Mouse (Mus musculus) neural tube, embryonic 15.5 days (tissue): Measurements from ENCODE around the gene Nectin1. TPM values are rescaled to one million over a fixed set of nuclear protein-coding genes. Genes with fewer than 3 reads are reported as not detected.

Source experiments
- ATAC-seq: fragments of 200-750 bp; cut with Nextera tagmentation; 2 replicates; pipeline ENCODE4 v1.8.0; 2017; ENCODE audit warnings: mild to moderate bottlenecking, moderate TSS enrichment, moderate library complexity; ENCODE audit not compliant: low FRiP score
- H3K27ac ChIP-seq: fragments of 300-500 bp; sonication (generic); replicated peaks from 2 replicates; pipeline ENCODE4 v1.5.1; 2015; ENCODE audit warnings: mild to moderate bottlenecking, inconsistent platforms
- H3K27me3 ChIP-seq: fragments of 300-500 bp; sonication (generic); replicated peaks from 2 replicates; pipeline ENCODE4 v1.6.1; 2015; ENCODE audit warnings: inconsistent platforms
- H3K36me3 ChIP-seq: fragments of 300-500 bp; sonication (generic); 2 replicates; pipeline ENCODE4 v1.6.1; 2015; ENCODE audit warnings: inconsistent platforms
- H3K4me1 ChIP-seq: fragments of 300-500 bp; sonication (generic); 2 replicates; pipeline ENCODE4 v1.6.1; 2015; ENCODE audit warnings: inconsistent platforms
- H3K4me2 ChIP-seq: fragments of 300-500 bp; sonication (generic); 2 replicates; pipeline ENCODE4 v1.6.1; 2015; ENCODE audit warnings: inconsistent platforms, mild to moderate bottlenecking, moderate library complexity
- H3K4me3 ChIP-seq: fragments of 300-500 bp; sonication (generic); replicated peaks from 2 replicates; pipeline ENCODE4 v1.5.1; 2015; ENCODE audit warnings: mild to moderate bottlenecking, inconsistent platforms
- H3K9ac ChIP-seq: fragments of 300-500 bp; sonication (generic); replicated peaks from 2 replicates; pipeline ENCODE4 v1.6.1; 2015; ENCODE audit warnings: mild to moderate bottlenecking, inconsistent platforms
- H3K9me3 ChIP-seq: fragments of 300-500 bp; sonication (generic); replicated peaks from 2 replicates; pipeline ENCODE4 v1.6.1; 2016; ENCODE audit warnings: inconsistent platforms
- WGBS: fragments of 180-500 bp; shearing (Covaris S2); methylation state at CpG from one replicate; pipeline ENCODE4 v1.1.7; 2015; ENCODE audit warnings: mixed read lengths; 5-methylcytosine and 5-hydroxymethylcytosine counted together
- polyA plus RNA-seq: library from polyadenylated mRNA; unstranded; fragments of >200 nt; fragmentation: Nextera tagmentation; extraction: Ambion mirVana; gene quantifications from 2 replicates; pipeline ENCODE4 v1.2.1, GENCODE M21; 2015

Gene Nectin1
- polyA plus RNA-seq, 1 experiment from 2014 or later = 14.9 TPM

DNA sequence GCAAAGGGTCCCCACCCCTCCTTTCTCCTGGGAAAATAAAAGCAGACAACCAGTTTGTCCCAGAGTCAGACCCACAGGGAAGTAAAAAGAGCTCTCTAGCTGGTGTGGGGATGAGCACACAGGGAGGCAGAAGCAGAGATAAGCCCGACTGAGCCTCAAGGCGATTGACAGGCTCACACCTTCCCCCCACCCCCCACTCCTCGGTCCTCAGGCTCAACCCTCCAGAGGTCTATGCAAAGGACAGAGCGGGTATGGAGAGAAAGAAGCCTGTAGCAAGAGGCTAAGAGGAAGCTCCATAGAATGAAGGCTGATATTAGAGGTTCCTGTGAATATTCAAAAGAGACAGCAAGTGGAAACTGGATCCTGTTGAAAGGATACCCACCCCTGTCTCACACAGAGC, 19.7 kb upstream of the Nectin1 start:
- 43% methylated on average over 4 of the region's 4 CpGs for WGBS
- Histone ChIP-seq H3K9ac (no peak overlapping the region), H3K4me1 (peaks cover 20% of the 10 kb centered on the region), H3K9me3 (no peaks in the 10 kb centered on the region), H3K4me2 (no peak overlapping the region), H3K27ac (no peak overlapping the region), H3K27me3 (no peaks in the 10 kb centered on the region), H3K4me3 (no peak overlapping the region), H3K36me3 (no peaks in the 10 kb centered on the region)
- no peak for ATAC-seq

DNA sequence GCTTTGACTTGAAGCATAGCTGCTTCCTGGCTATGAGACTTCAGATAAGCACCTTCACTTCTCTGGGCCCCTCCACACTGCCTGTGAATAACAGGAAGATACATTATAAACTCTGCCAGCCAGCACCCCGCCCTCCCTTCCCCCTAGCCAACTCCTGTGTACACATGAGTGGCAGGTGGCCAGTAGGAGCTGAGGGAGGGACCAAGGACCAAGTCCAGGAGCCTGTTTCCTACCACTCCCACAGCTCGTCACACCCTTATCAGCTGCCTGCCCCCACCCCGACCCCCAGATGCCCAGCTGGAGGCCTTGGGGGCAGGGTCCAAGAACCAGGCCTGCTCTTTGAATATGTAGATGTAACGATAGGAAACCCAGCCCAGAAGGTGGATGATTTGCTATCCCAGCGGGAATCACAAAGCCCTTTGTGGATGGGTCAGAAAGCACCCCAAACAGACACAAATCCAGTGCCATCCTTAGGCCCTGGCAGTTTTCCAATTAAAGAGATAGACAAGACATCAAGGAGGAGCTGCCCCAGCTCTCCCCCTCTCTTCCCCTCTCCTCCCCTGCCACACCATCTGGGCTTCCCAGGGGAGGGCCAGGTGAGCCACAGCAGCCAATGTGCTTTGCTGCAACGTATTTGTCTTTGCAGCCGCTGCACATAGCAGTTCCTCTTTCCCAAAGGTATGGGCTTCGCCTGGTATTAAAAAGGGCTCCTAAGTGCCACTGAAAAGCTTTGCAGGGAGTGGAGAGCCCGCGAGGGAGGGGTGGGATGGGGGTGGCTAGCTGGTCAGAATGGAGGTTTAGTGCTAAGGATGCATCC, 14.1 kb upstream of the Nectin1 start:
- Histone ChIP-seq H3K9ac (no peak overlapping the region), H3K4me3 (no peak overlapping the region), H3K27me3 (0 out of 2 replicates have a peak, but pooled peaks cover 2% of the 10 kb centered on the region), H3K4me2 (no peak overlapping the region), H3K4me1 (peaks cover 35% of the 10 kb centered on the region), H3K9me3 (no peaks in the 10 kb centered on the region), H3K27ac (no peak overlapping the region), H3K36me3 (no peaks in the 10 kb centered on the region)
- no peak for ATAC-seq
- 10% methylated on average over 10 of the region's 10 CpGs for WGBS

GRCm38 (mm10) chr9:43730284-43731027, 13.3 kb upstream of the Nectin1 start:
- 15% methylated on average over 21 of the region's 22 CpGs for WGBS
- Histone ChIP-seq H3K9ac (no peak overlapping the region), H3K27me3 (0 out of 2 replicates have a peak, but pooled peaks cover 3% of the 10 kb centered on the region), H3K9me3 (no peaks in the 10 kb centered on the region), H3K4me1 (peaks cover 29% of the 10 kb centered on the region), H3K4me2 (no peak overlapping the region), H3K36me3 (no peaks in the 10 kb centered on the region), H3K4me3 (no peak overlapping the region), H3K27ac (no peak overlapping the region)
- ATAC-seq = no peak; the same call in 1 of the 2 replicates

DNA sequence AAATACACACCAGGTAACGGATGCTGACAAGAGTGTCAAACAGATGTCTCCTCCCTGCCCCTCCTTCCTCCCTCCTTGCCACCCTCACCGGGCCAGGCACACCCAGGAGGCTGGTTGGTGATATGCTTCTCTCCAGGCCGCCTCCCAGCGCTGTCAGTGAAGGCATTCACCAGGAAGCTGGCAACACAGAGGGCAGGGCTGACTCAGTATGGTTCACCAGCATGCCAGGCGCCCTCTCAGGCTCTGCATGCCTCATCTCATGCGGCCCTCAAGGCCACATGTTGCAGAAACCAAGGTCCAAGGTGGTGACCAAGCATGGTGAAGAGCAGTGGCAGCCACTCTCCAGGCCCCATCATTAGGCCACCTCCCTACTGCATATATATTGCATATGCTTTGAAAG, 11.9 kb upstream of the Nectin1 start:
- H3K9me3 ChIP-seq = no peaks in the 10 kb centered on the region
- 69% methylated on average over 6 of the region's 6 CpGs for WGBS
- no peak for ATAC-seq
- peaks cover 6% of the 10 kb centered on the region; the same call in 1 of the 2 replicates for H3K27me3 ChIP-seq
- H3K4me3 ChIP-seq = no peak overlapping the region
- H3K9ac ChIP-seq = no peak overlapping the region
- H3K4me1 ChIP-seq = peaks cover 32% of the 10 kb centered on the region
- no peaks in the 10 kb centered on the region for H3K36me3 ChIP-seq
- H3K27ac ChIP-seq = no peak overlapping the region
- no peak overlapping the region for H3K4me2 ChIP-seq

DNA sequence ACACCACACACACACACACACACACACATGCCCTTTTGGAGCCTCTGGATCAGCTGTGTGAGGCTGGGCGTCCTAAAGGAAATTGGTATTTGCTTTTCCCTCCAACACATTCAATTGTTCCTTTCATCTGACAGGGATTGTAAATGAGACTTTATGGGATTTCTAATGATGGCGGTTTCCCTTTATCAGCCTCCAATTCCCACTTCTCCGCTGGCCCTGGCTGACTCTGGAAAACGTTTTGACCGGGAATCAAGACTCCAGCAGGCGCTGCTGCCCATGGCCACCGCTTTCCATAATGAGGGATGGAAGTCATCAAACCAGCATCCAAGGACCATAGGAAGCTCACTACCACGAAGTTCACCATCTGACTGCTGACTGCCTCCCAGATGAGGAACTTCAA, 11.1 kb upstream of the Nectin1 start:
- Histone ChIP-seq H3K4me2 (no peak overlapping the region), H3K9me3 (no peaks in the 10 kb centered on the region), H3K4me3 (no peak overlapping the region), H3K9ac (no peak overlapping the region), H3K27ac (no peak overlapping the region), H3K4me1 (peaks cover 40% of the 10 kb centered on the region), H3K36me3 (no peaks in the 10 kb centered on the region), H3K27me3 (peaks cover 8% of the 10 kb centered on the region; the same call in 1 of the 2 replicates)
- no peak for ATAC-seq
- 33% methylated on average over 8 of the region's 8 CpGs for WGBS

DNA sequence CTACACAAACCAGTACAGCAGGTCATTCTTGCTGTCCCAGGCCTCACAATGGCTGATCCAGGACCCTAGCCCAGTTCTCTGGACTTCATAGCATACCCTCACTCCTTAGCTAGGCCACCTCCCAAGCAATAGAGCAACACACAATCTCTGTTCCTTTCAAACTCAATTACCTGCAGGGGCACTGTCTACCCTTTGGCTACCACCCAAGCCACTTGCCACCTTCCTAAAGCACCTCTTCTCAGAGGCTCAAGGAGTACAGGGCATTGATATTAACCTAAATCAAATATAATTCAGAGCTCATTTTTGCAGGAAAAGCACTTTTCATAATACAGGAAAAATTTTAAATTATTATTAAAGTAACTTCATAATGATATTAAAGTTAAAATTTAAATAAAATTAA, 8.8 kb upstream of the Nectin1 start:
- no peak for ATAC-seq
- H3K4me3 ChIP-seq = no peak overlapping the region
- H3K4me1 ChIP-seq = peaks cover 36% of the 10 kb centered on the region

GRCm38 (mm10) chr9:43736046-43736730, 7.6 kb upstream of the Nectin1 start:
- H3K9me3 ChIP-seq = no peaks in the 10 kb centered on the region
- no peak overlapping the region for H3K4me3 ChIP-seq
- no peak for ATAC-seq
- H3K27me3 ChIP-seq = peaks cover 8% of the 10 kb centered on the region; the same call in 1 of the 2 replicates
- no peaks in the 10 kb centered on the region for H3K36me3 ChIP-seq
- WGBS = 96% methylated on average over 9 of the region's 9 CpGs
- peaks cover 28% of the 10 kb centered on the region for H3K4me1 ChIP-seq
- no peak overlapping the region for H3K27ac ChIP-seq
- no peak overlapping the region for H3K4me2 ChIP-seq
- H3K9ac ChIP-seq = no peak overlapping the region

More for the DNA sequence above, 8.8 kb upstream of the Nectin1 start:
- H3K9me3 ChIP-seq = no peaks in the 10 kb centered on the region
- H3K9ac ChIP-seq = no peak overlapping the region
- no peaks in the 10 kb centered on the region for H3K36me3 ChIP-seq
- no peak overlapping the region for H3K27ac ChIP-seq
- H3K27me3 ChIP-seq = peaks cover 8% of the 10 kb centered on the region; the same call in 1 of the 2 replicates
- H3K4me2 ChIP-seq = no peak overlapping the region

DNA sequence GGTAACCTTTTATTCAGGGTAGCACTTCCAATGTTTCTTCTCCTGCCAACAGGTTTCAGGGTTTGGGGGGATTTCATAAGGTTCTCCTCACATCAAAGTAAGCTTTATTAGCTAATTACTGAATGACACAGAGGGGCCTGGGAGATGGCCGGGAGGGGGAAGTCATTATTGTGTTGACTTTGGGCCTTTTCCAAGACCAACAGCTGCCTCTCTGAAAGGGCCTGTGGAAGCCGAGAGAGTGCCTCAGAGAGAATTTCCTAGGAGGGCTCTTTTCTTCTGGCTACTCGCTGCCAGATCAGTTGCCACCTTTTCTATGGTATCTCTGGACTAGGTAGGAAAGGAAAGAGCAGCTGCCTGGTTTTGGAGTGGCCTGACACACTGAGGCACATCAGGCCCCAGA, 6.5 kb upstream of the Nectin1 start:
- no peaks in the 10 kb centered on the region for H3K36me3 ChIP-seq
- no peaks in the 10 kb centered on the region for H3K9me3 ChIP-seq
- WGBS = 5% methylated on average over 3 of the region's 3 CpGs
- no peak overlapping the region for H3K27ac ChIP-seq
- no peak for ATAC-seq
- H3K4me2 ChIP-seq = peak overlapping the region; percentile 50
- no peak overlapping the region for H3K4me3 ChIP-seq
- H3K4me1 ChIP-seq = peaks cover 28% of the 10 kb centered on the region
- H3K27me3 ChIP-seq = peaks cover 8% of the 10 kb centered on the region; the same call in 1 of the 2 replicates
- no peak overlapping the region for H3K9ac ChIP-seq

DNA sequence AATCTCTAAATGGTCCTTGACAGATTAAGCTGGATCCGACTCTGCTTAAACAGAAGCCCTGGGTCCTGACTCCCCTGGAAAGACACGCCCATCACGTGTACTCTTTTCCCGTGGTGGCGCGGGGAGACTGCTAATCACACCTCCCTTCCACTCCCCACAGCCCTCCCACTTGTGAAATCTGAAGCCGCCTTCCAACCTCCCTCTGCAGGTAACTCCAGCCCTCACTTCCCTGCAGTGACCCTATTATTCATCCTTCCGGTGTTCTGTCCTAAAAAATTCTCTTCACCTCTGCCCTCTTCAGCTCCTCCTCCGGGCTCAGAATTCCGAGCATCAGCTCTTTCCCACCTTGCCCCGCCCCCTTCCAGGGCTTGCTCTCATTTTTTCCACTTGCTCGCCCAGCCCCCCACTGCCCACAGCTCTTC, 5.9 kb upstream of the Nectin1 start:
- H3K4me2 ChIP-seq = peak overlapping the region; percentile 50
- H3K4me1 ChIP-seq = peaks cover 33% of the 10 kb centered on the region
- H3K27ac ChIP-seq = no peak overlapping the region
- 0 out of 2 replicates have a peak overlapping the region, but pooled peaks have one; percentile 14 for H3K9ac ChIP-seq
- no peaks in the 10 kb centered on the region for H3K9me3 ChIP-seq
- peak overlapping the region; percentile 5; the same call in 1 of the 2 replicates for H3K4me3 ChIP-seq
- 5% methylated on average over 12 of the region's 12 CpGs for WGBS
- no peaks in the 10 kb centered on the region for H3K36me3 ChIP-seq
- no peak for ATAC-seq
- H3K27me3 ChIP-seq = peaks cover 8% of the 10 kb centered on the region; the same call in 1 of the 2 replicates

- no peak for ATAC-seq
- Histone ChIP-seq H3K4me3 (no peak overlapping the region), H3K9ac (no peak overlapping the region), H3K4me2 (no peak overlapping the region), H3K36me3 (no peaks in the 10 kb centered on the region), H3K4me1 (peaks cover 36% of the 10 kb centered on the region), H3K27ac (no peak overlapping the region), H3K9me3 (no peaks in the 10 kb centered on the region), H3K27me3 (peaks cover 8% of the 10 kb centered on the region; the same call in 1 of the 2 replicates)
- WGBS = 39% methylated on average over 6 of the region's 6 CpGs
These were observed 5.2 kb upstream of the Nectin1 start for GRCm38 (mm10) chr9:43738480-43739084.

GRCm38 (mm10) chr9:43741277-43741676, 2.5 kb upstream of the Nectin1 start:
- no peak for ATAC-seq
- Histone ChIP-seq H3K9me3 (no peaks in the 10 kb centered on the region), H3K27ac (no peak overlapping the region), H3K4me2 (no peak overlapping the region), H3K4me3 (no peak overlapping the region), H3K36me3 (no peaks in the 10 kb centered on the region), H3K27me3 (peaks cover 5% of the 10 kb centered on the region; the same call in 1 of the 2 replicates), H3K9ac (no peak overlapping the region), H3K4me1 (peaks cover 40% of the 10 kb centered on the region)
- 80% methylated on average over 2 of the region's 2 CpGs for WGBS
